Mouse (Mus musculus) cortical plate, adult 2 months (tissue): ENCODE results near the gene Tnni3.

Source experiments
- CTCF ChIP-seq: fragments of 200-500 bp; IDR thresholded peaks from 2 replicates; pipeline ENCODE4 v1.5.1; 2011; ENCODE audit warnings: mild to moderate bottlenecking, control low read depth, low read length; ENCODE audit not compliant: insufficient read depth; ENCODE audit errors: extremely low read depth
- POLR2A ChIP-seq: fragments of 200-500 bp; IDR thresholded peaks from 2 replicates; pipeline ENCODE4 v1.6.1; 2011; ENCODE audit warnings: mild to moderate bottlenecking, low read length, control low read depth; ENCODE audit not compliant: insufficient read depth; ENCODE audit errors: extremely low read depth

DNA sequence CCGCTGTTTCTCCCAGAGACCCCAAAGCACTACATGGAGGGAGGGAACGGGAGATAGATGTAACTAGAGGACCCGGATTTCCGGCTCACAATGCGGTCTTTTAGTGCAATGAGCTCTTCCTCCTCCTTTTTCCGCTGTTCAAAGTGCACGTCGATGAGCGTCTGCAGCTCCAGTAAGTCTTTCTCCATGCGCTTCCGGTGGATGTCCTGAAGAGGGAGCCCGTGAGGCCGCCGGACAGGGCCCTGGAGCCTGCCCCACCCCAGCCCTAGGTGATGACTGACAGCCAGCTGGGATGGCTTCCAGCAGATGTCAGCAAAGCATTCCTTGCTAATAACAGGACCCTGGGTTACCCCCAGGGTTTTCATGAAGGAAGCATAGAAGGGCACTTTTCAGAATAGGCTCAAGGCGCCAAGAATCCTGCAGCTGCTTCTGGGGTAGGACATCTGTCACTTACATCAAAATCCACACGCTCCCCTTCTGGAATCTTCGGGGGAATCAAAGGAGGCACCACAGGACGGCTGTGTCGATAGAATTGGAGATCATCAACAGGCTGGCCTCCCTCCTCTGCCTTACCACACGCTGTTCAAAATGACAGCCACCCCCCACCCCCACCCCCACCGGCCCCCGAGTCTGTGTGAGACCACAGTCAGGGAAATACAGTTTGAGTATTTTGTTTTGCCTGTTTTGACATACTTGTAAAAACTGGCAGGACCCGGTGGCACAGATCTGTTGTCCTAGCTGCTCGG is 14.0 kb downstream of the Tnni3 start:
- TF ChIP-seq CTCF (peak; percentile 21; the same call in 1 of the 2 replicates), POLR2A (no peak)
